Mouse (Mus musculus) heart, embryonic 14.5 days (tissue): ENCODE results near the gene Iqcb1. TPM values are rescaled to one million over a fixed set of nuclear protein-coding genes. Genes with fewer than 3 reads are reported as not detected.

Source experiments
- ATAC-seq: fragments of 200-750 bp; cut with Nextera tagmentation; 2 replicates; pipeline ENCODE4 v1.8.0; 2017; ENCODE audit warnings: low read depth, moderate TSS enrichment; ENCODE audit not compliant: insufficient number of reproducible peaks, insufficient read depth, low FRiP score
- H3K27ac ChIP-seq, 2 experiments: fragments of 200-500 bp in 1 of 2; fragments of 300-500 bp in 1 of 2; sonication (generic) in 1 of 2; replicated peaks in 1 of 2; 2 replicates each; pipeline ENCODE4 v1.5.1; 2012 to 2014; ENCODE audit warnings: low read depth in 2 of 2, low read length in 2 of 2, control low read depth in 1 of 2, mild to moderate bottlenecking in 1 of 2, mixed read lengths in 1 of 2; ENCODE audit not compliant: control insufficient read depth in 1 of 2, insufficient read depth in 1 of 2
- H3K27me3 ChIP-seq: fragments of 300-500 bp; sonication (generic); 2 replicates; pipeline ENCODE4 v1.6.1; 2014; ENCODE audit warnings: mild to moderate bottlenecking, low read length, control low read depth; ENCODE audit not compliant: control insufficient read depth, insufficient read depth
- H3K36me3 ChIP-seq: fragments of 300-500 bp; sonication (generic); 2 replicates; pipeline ENCODE4 v1.6.1; 2014; ENCODE audit warnings: mild to moderate bottlenecking, control low read depth, low read length, mixed read lengths; ENCODE audit not compliant: control insufficient read depth, insufficient read depth
- H3K4me1 ChIP-seq, 2 experiments: fragments of 200-500 bp in 1 of 2; fragments of 300-500 bp in 1 of 2; sonication (generic) in 1 of 2; 2 replicates each; pipeline ENCODE4 v1.6.1; 2012 to 2014; ENCODE audit warnings: low read length in 2 of 2, control low read depth in 1 of 2, mixed read lengths in 1 of 2; ENCODE audit not compliant: control insufficient read depth in 2 of 2, insufficient read depth in 2 of 2
- H3K4me2 ChIP-seq: fragments of 300-500 bp; sonication (generic); 2 replicates; pipeline ENCODE4 v1.6.1; 2014; ENCODE audit warnings: mild to moderate bottlenecking, low read length
- H3K4me3 ChIP-seq, 2 experiments: fragments of 200-500 bp in 1 of 2; fragments of 300-500 bp in 1 of 2; sonication (generic) in 1 of 2; 2 replicates each; pipeline ENCODE4 v1.5.1; 2012 to 2014; ENCODE audit warnings: low read length in 2 of 2, mild to moderate bottlenecking in 2 of 2, control low read depth in 1 of 2, low read depth in 1 of 2, moderate library complexity in 1 of 2; ENCODE audit not compliant: control insufficient read depth in 1 of 2, insufficient read depth in 1 of 2
- H3K9ac ChIP-seq: fragments of 300-500 bp; sonication (generic); 2 replicates; pipeline ENCODE4 v1.6.1; 2014; ENCODE audit warnings: mild to moderate bottlenecking, low read length
- H3K9me3 ChIP-seq: fragments of 300-500 bp; sonication (generic); 2 replicates; pipeline ENCODE4 v1.6.1; 2016; ENCODE audit warnings: low read length, control low read depth; ENCODE audit not compliant: control insufficient read depth
- WGBS: fragments of 180-500 bp; shearing (Covaris S2); extraction: QIAGEN DNeasy Blood & Tissue Kit; methylation state at CpG from one replicate; pipeline ENCODE4 v1.1.7; 2014; 5-methylcytosine and 5-hydroxymethylcytosine counted together
- polyA plus RNA-seq: library from polyadenylated mRNA; unstranded; fragments of >200 nt; fragmentation: Nextera tagmentation; extraction: Ambion mirVana; gene quantifications from 2 replicates; pipeline ENCODE4 v1.2.1, GENCODE M21; 2014

Gene Iqcb1
- polyA plus RNA-seq, 1 experiment from 2014 or later, result 23.9 TPM

GRCm38 (mm10) chr16:36891415-36891814 is 63.2 kb downstream of the Iqcb1 start:
- Histone ChIP-seq H3K4me2 (no peak overlapping the region), H3K27me3 (no peaks in the 10 kb centered on the region), H3K4me3 (no peak overlapping the region), H3K9me3 (no peaks in the 10 kb centered on the region), H3K27ac (no peak overlapping the region), H3K9ac (no peak overlapping the region), H3K4me1 (no peaks in the 10 kb centered on the region), H3K36me3 (peaks cover 94% of the 10 kb centered on the region)
- 93% methylated on average over 4 of the region's 4 CpGs for WGBS
- ATAC-seq, result no peak

- ATAC-seq, result no peak
- no peak overlapping the region for H3K4me3 ChIP-seq
- no peak overlapping the region for H3K27ac ChIP-seq
- peaks cover 94% of the 10 kb centered on the region for H3K36me3 ChIP-seq
- H3K9me3 ChIP-seq, result no peaks in the 10 kb centered on the region
- 87% methylated on average over 10 of the region's 10 CpGs for WGBS
- no peaks in the 10 kb centered on the region for H3K27me3 ChIP-seq
- no peak overlapping the region for H3K4me2 ChIP-seq
- H3K9ac ChIP-seq, result no peak overlapping the region
- H3K4me1 ChIP-seq, result no peaks in the 10 kb centered on the region
Observed at GRCm38 (mm10) chr16:36893317-36893716, 65.1 kb downstream of the Iqcb1 start.

GRCm38 (mm10) chr16:36896712-36897111 is 68.5 kb downstream of the Iqcb1 start:
- H3K4me2 ChIP-seq, result no peak overlapping the region

GRCm38 (mm10) chr16:36903156-36903555 is 75.0 kb downstream of the Iqcb1 start:
- Histone ChIP-seq H3K4me2 (no peak overlapping the region), H3K4me3 (no peak overlapping the region), H3K9ac (no peak overlapping the region), H3K36me3 (peaks cover 81% of the 10 kb centered on the region), H3K27ac (no peak overlapping the region), H3K27me3 (no peaks in the 10 kb centered on the region), H3K9me3 (no peaks in the 10 kb centered on the region), H3K4me1 (no peaks in the 10 kb centered on the region)
- no peak for ATAC-seq
- WGBS, result 89% methylated on average over 5 of the region's 5 CpGs

More at GRCm38 (mm10) chr16:36896712-36897111, 68.5 kb downstream of the Iqcb1 start:
- Histone ChIP-seq H3K4me3 (no peak overlapping the region), H3K9me3 (no peaks in the 10 kb centered on the region), H3K27me3 (no peaks in the 10 kb centered on the region), H3K9ac (no peak overlapping the region), H3K4me1 (no peaks in the 10 kb centered on the region), H3K27ac (no peak overlapping the region), H3K36me3 (peaks cover 95% of the 10 kb centered on the region)
- WGBS, result 61% methylated on average over 6 of the region's 6 CpGs
- ATAC-seq, result no peak

- no peak for ATAC-seq
- peaks cover 94% of the 10 kb centered on the region for H3K36me3 ChIP-seq
- no peak overlapping the region for H3K4me3 ChIP-seq
- no peak overlapping the region for H3K9ac ChIP-seq
- no peaks in the 10 kb centered on the region for H3K9me3 ChIP-seq
- no peak overlapping the region for H3K4me2 ChIP-seq
- 89% methylated on average over 10 of the region's 10 CpGs for WGBS
- no peaks in the 10 kb centered on the region for H3K27me3 ChIP-seq
- H3K4me1 ChIP-seq, result peaks cover 0 to 3% of the 10 kb centered on the region in 2 experiments; a peak in 1 of 4 replicates
- H3K27ac ChIP-seq, result no peak overlapping the region
Observed at GRCm38 (mm10) chr16:36911909-36912308, 83.7 kb downstream of the Iqcb1 start.

GRCm38 (mm10) chr16:36912311-36912710 is 84.1 kb downstream of the Iqcb1 start:
- no peak overlapping the region for H3K9ac ChIP-seq
- no peak overlapping the region for H3K4me2 ChIP-seq
- no peak overlapping the region for H3K4me3 ChIP-seq
- no peak overlapping the region for H3K27ac ChIP-seq
- H3K4me1 ChIP-seq, result peaks cover 0 to 3% of the 10 kb centered on the region in 2 experiments; a peak in 1 of 4 replicates
- no peaks in the 10 kb centered on the region for H3K27me3 ChIP-seq
- H3K36me3 ChIP-seq, result peaks cover 95% of the 10 kb centered on the region
- no peaks in the 10 kb centered on the region for H3K9me3 ChIP-seq
- ATAC-seq, result no peak
- WGBS, result 93% methylated on average over 13 of the region's 13 CpGs

GRCm38 (mm10) chr16:36914195-36914594 is 86.0 kb downstream of the Iqcb1 start:
- H3K27ac ChIP-seq, result no peak overlapping the region
- ATAC-seq, result no peak
- no peaks in the 10 kb centered on the region for H3K27me3 ChIP-seq
- H3K9me3 ChIP-seq, result no peaks in the 10 kb centered on the region
- H3K4me1 ChIP-seq, result no peaks in the 10 kb centered on the region
- 78% methylated on average over 5 of the region's 5 CpGs for WGBS
- H3K4me2 ChIP-seq, result no peak overlapping the region
- no peak overlapping the region for H3K9ac ChIP-seq
- peaks cover 97% of the 10 kb centered on the region for H3K36me3 ChIP-seq
- no peak overlapping the region for H3K4me3 ChIP-seq

GRCm38 (mm10) chr16:36918505-36918904 is 90.3 kb downstream of the Iqcb1 start:
- ATAC-seq, result no peak
- Histone ChIP-seq H3K4me1 (no peaks in the 10 kb centered on the region), H3K4me2 (no peak overlapping the region), H3K9ac (no peak overlapping the region), H3K27ac (no peak overlapping the region), H3K27me3 (no peaks in the 10 kb centered on the region), H3K36me3 (peaks cover 91% of the 10 kb centered on the region), H3K9me3 (no peaks in the 10 kb centered on the region), H3K4me3 (no peak overlapping the region)
- WGBS, result 96% methylated on average over 10 of the region's 10 CpGs
